Mouse (Mus musculus): ENCODE measurements at regions not wholly inside any gene's neighbourhood (a gene's known extent, or its start where the extent isn't known, plus 50 kb on each side); places are given as distances from the start of the nearest gene placed in this dataset.

GRCm38 (mm10) chr13:102334131-102334534 lies 359.2 kb upstream of the Cd180 start:
- TF ChIP-seq POLR2A (IDR thresholded peaks at IDR 0.05; ENCODE audit: extremely low read depth, insufficient read depth, low read length) = no peak
- TF ChIP-seq CTCF (IDR thresholded peaks at IDR 0.05; ENCODE audit: low read depth, low read length) = no peak

Measured in liver, adult 2 months (tissue).